Mouse (Mus musculus): ENCODE results near the gene Fgf5.

- no peak for TF ChIP-seq CTCF (IDR thresholded peaks at IDR 0.05; ENCODE audit: control insufficient read depth, insufficient read depth, insufficient read length)
- no peak for TF ChIP-seq MAX (IDR thresholded peaks at IDR 0.05)
- no peak for TF ChIP-seq USF1 (IDR thresholded peaks at IDR 0.05; ENCODE audit: low read depth)
- no peak for TF ChIP-seq CEBPB (IDR thresholded peaks at IDR 0.05; ENCODE audit: low read depth)
- no peak for TF ChIP-seq MYOG (IDR thresholded peaks at IDR 0.05; ENCODE audit: control insufficient read depth, extremely low read depth, insufficient read length)
- no peak for TF ChIP-seq FOSL1 (IDR thresholded peaks at IDR 0.05; ENCODE audit: insufficient read depth, low read length, poor library complexity, severe bottlenecking)
- no peak for TF ChIP-seq MYOD1 (IDR thresholded peaks at IDR 0.05; ENCODE audit: control insufficient read depth, insufficient read length, low read depth)
Measured at GRCm38 (mm10) chr5:98305673-98306072, 51.7 kb downstream of the Fgf5 start.
